Mouse (Mus musculus): ENCODE data around the gene Ghdc. TPM values are rescaled to one million over a fixed set of nuclear protein-coding genes. Genes with fewer than 3 reads are reported as not detected.

Gene Ghdc
- total and polyA plus RNA-seq, 2 experiments from 2014 or later: 7.0 to 13.0 TPM

GRCm38 (mm10) chr11:100718866-100719265 lies 51.9 kb downstream of the Ghdc start:
- Histone ChIP-seq H3K9me3 (replicated peaks; ENCODE audit: control insufficient read depth, low read length) (no peaks in the 10 kb centered on the region), H3K4me3 (ENCODE audit: low read depth, low read length) (no peak overlapping the region), H3K36me3 (replicated peaks; ENCODE audit: control insufficient read depth, insufficient read depth, low read length) (peaks cover 45% of the 10 kb centered on the region), H3K4me1 (ENCODE audit: control insufficient read depth, insufficient read depth) (peaks cover 45% of the 10 kb centered on the region), H3K27ac (ENCODE audit: low read depth) (no peak overlapping the region), H3K4me2 (ENCODE audit: low read depth, low read length) (no peak overlapping the region), H3K27me3 (ENCODE audit: control insufficient read depth, insufficient read depth, low read length) (no peaks in the 10 kb centered on the region), H3K9ac (replicated peaks; ENCODE audit: low read depth, low read length) (0 out of 2 replicates have a peak overlapping the region, but pooled peaks have one; percentile 20)
- ATAC-seq (ENCODE audit: insufficient read depth, low read depth) (no peak), DNase-seq (ENCODE audit: low spot score) (no peak)
- 63% methylated on average over 4 of the region's 4 CpGs for WGBS
- TF ChIP-seq EP300 (IDR thresholded peaks at IDR 0.05; ENCODE audit: low read depth) (no peak), CTCF (IDR thresholded peaks at IDR 0.05; ENCODE audit: low read depth) (no peak)

- no peak overlapping the region for H3K4me3 ChIP-seq (ENCODE audit: low read depth, low read length)
- ATAC-seq (ENCODE audit: insufficient read depth, low read depth) (no peak), DNase-seq (ENCODE audit: low spot score) (no peak)
- peaks cover 49% of the 10 kb centered on the region for H3K4me1 ChIP-seq (ENCODE audit: control insufficient read depth, insufficient read depth)
- H3K9me3 ChIP-seq (replicated peaks; ENCODE audit: control insufficient read depth, low read length): no peaks in the 10 kb centered on the region
- 89% methylated on average over 7 of the region's 7 CpGs for WGBS
- TF ChIP-seq EP300 (IDR thresholded peaks at IDR 0.05; ENCODE audit: low read depth) (no peak), CTCF (IDR thresholded peaks at IDR 0.05; ENCODE audit: low read depth) (no peak)
- H3K4me2 ChIP-seq (ENCODE audit: low read depth, low read length): no peak overlapping the region
- no peak overlapping the region for H3K9ac ChIP-seq (replicated peaks; ENCODE audit: low read depth, low read length)
- peaks cover 45% of the 10 kb centered on the region for H3K36me3 ChIP-seq (replicated peaks; ENCODE audit: control insufficient read depth, insufficient read depth, low read length)
- no peaks in the 10 kb centered on the region for H3K27me3 ChIP-seq (ENCODE audit: control insufficient read depth, insufficient read depth, low read length)
- H3K27ac ChIP-seq (ENCODE audit: low read depth): no peak overlapping the region
These were observed 52.3 kb downstream of the Ghdc start for GRCm38 (mm10) chr11:100718462-100718861.

GRCm38 (mm10) chr11:100716649-100717048 lies 54.1 kb downstream of the Ghdc start:
- DNase-seq (ENCODE audit: low spot score): no peak
- no peak overlapping the region for H3K9ac ChIP-seq (replicated peaks; ENCODE audit: low read depth, low read length)
- H3K27ac ChIP-seq (ENCODE audit: low read depth): no peak overlapping the region
- no peak for TF ChIP-seq CTCF (IDR thresholded peaks at IDR 0.05; ENCODE audit: low read depth)
- no peak for TF ChIP-seq EP300 (IDR thresholded peaks at IDR 0.05; ENCODE audit: low read depth)
- H3K27me3 ChIP-seq (ENCODE audit: control insufficient read depth, insufficient read depth, low read length): no peaks in the 10 kb centered on the region
- no peaks in the 10 kb centered on the region for H3K9me3 ChIP-seq (replicated peaks; ENCODE audit: control insufficient read depth, low read length)
- H3K4me3 ChIP-seq (ENCODE audit: low read depth, low read length): no peak overlapping the region
- no peak for ATAC-seq (ENCODE audit: insufficient read depth, low read depth)
- peaks cover 40% of the 10 kb centered on the region for H3K4me1 ChIP-seq (ENCODE audit: control insufficient read depth, insufficient read depth)
- no peak overlapping the region for H3K4me2 ChIP-seq (ENCODE audit: low read depth, low read length)
- peaks cover 45% of the 10 kb centered on the region for H3K36me3 ChIP-seq (replicated peaks; ENCODE audit: control insufficient read depth, insufficient read depth, low read length)
- WGBS: 85% methylated on average over 3 of the region's 3 CpGs

Other genes with a start within 250 kb of the Ghdc start
- 68.4 and 75.6 TPM in 2 replicates for gene Acly, start 243.0 kb downstream of the Ghdc start, total RNA-seq (2014; rRNA removed; ENCODE audit: low replicate concordance)
- gene Acly, start 243.0 kb downstream of the Ghdc start, polyA plus RNA-seq (2015; fragmentation: Nextera tagmentation; extraction: Ambion mirVana): 32.3 and 35.5 TPM in 2 replicates
- 0.23 and 0.39 TPM in 2 replicates for gene Ttc25, start 225.3 kb downstream of the Ghdc start, total RNA-seq (2014; rRNA removed; ENCODE audit: low replicate concordance)
- 0.37 TPM in 2 replicates for gene Ttc25, start 225.3 kb downstream of the Ghdc start, polyA plus RNA-seq (2015; fragmentation: Nextera tagmentation; extraction: Ambion mirVana)
- 10.8 and 28.3 TPM in 2 replicates for gene Cnp, start 196.1 kb downstream of the Ghdc start, total RNA-seq (2014; rRNA removed; ENCODE audit: low replicate concordance)
- 11.5 and 12.4 TPM in 2 replicates for gene Cnp, start 196.1 kb downstream of the Ghdc start, polyA plus RNA-seq (2015; fragmentation: Nextera tagmentation; extraction: Ambion mirVana)
- 113 and 134 TPM in 2 replicates for gene Nkiras2, start 151.7 kb downstream of the Ghdc start, total RNA-seq (2014; rRNA removed; ENCODE audit: low replicate concordance)
- 77.4 and 79.7 TPM in 2 replicates for gene Nkiras2, start 151.7 kb downstream of the Ghdc start, polyA plus RNA-seq (2015; fragmentation: Nextera tagmentation; extraction: Ambion mirVana)
- 82.2 and 98.5 TPM in 2 replicates for gene Dnajc7, start 150.8 kb downstream of the Ghdc start, total RNA-seq (2014; rRNA removed; ENCODE audit: low replicate concordance)
- gene Dnajc7, start 150.8 kb downstream of the Ghdc start, polyA plus RNA-seq (2015; fragmentation: Nextera tagmentation; extraction: Ambion mirVana): 163 and 173 TPM in 2 replicates
- not detected in 2 replicates for gene Zfp385c, start 78.5 kb downstream of the Ghdc start, total RNA-seq (2014; rRNA removed; ENCODE audit: low replicate concordance)
- gene Zfp385c, start 78.5 kb downstream of the Ghdc start, polyA plus RNA-seq (2015; fragmentation: Nextera tagmentation; extraction: Ambion mirVana): 0.25 and 0.40 TPM in 2 replicates
- 3.6 and 9.1 TPM in 2 replicates for gene Dhx58, start 66.7 kb downstream of the Ghdc start, total RNA-seq (2014; rRNA removed; ENCODE audit: low replicate concordance)
- gene Dhx58, start 66.7 kb downstream of the Ghdc start, polyA plus RNA-seq (2015; fragmentation: Nextera tagmentation; extraction: Ambion mirVana): 1.3 and 1.4 TPM in 2 replicates
- 15.2 and 17.6 TPM in 2 replicates for gene Kat2a, start 58.5 kb downstream of the Ghdc start, total RNA-seq (2014; rRNA removed; ENCODE audit: low replicate concordance)
- 15.8 and 16.1 TPM in 2 replicates for gene Kat2a, start 58.5 kb downstream of the Ghdc start, polyA plus RNA-seq (2015; fragmentation: Nextera tagmentation; extraction: Ambion mirVana)
- gene Hspb9, start 57.1 kb downstream of the Ghdc start, total RNA-seq (2014; rRNA removed; ENCODE audit: low replicate concordance): not detected in 2 replicates
- 0.22 TPM in 1 of 2 replicates, not detected in the other for gene Hspb9, start 57.1 kb downstream of the Ghdc start, polyA plus RNA-seq (2015; fragmentation: Nextera tagmentation; extraction: Ambion mirVana)
- gene Rab5c, start 32.7 kb downstream of the Ghdc start, total RNA-seq (2014; rRNA removed; ENCODE audit: low replicate concordance): 99.1 and 117 TPM in 2 replicates
- 11.0 and 12.0 TPM in 2 replicates for gene Rab5c, start 32.7 kb downstream of the Ghdc start, polyA plus RNA-seq (2015; fragmentation: Nextera tagmentation; extraction: Ambion mirVana)
- gene Kcnh4, start 11.0 kb downstream of the Ghdc start, total RNA-seq (2014; rRNA removed; ENCODE audit: low replicate concordance): not detected in 2 replicates
- gene Kcnh4, start 11.0 kb downstream of the Ghdc start, polyA plus RNA-seq (2015; fragmentation: Nextera tagmentation; extraction: Ambion mirVana): not detected in 2 replicates
- not detected in 2 replicates for gene Hcrt, start 8.0 kb downstream of the Ghdc start, total RNA-seq (2014; rRNA removed; ENCODE audit: low replicate concordance)
- gene Hcrt, start 8.0 kb downstream of the Ghdc start, polyA plus RNA-seq (2015; fragmentation: Nextera tagmentation; extraction: Ambion mirVana): not detected in 2 replicates
- gene Stat5b, start 79.8 kb upstream of the Ghdc start, total RNA-seq (2014; rRNA removed; ENCODE audit: low replicate concordance): 29.2 and 48.2 TPM in 2 replicates
- gene Stat5b, start 79.8 kb upstream of the Ghdc start, polyA plus RNA-seq (2015; fragmentation: Nextera tagmentation; extraction: Ambion mirVana): 22.5 and 23.3 TPM in 2 replicates
- gene Stat5a, start 88.4 kb upstream of the Ghdc start, total RNA-seq (2014; rRNA removed; ENCODE audit: low replicate concordance): 12.6 and 21.3 TPM in 2 replicates
- gene Stat5a, start 88.4 kb upstream of the Ghdc start, polyA plus RNA-seq (2015; fragmentation: Nextera tagmentation; extraction: Ambion mirVana): 9.6 and 11.7 TPM in 2 replicates
- gene Stat3, start 168.6 kb upstream of the Ghdc start, total RNA-seq (2014; rRNA removed; ENCODE audit: low replicate concordance): 105 and 128 TPM in 2 replicates
- 53.5 and 65.7 TPM in 2 replicates for gene Stat3, start 168.6 kb upstream of the Ghdc start, polyA plus RNA-seq (2015; fragmentation: Nextera tagmentation; extraction: Ambion mirVana)
- 274 and 305 TPM in 2 replicates for gene Cavin1, start 199.9 kb upstream of the Ghdc start, total RNA-seq (2014; rRNA removed; ENCODE audit: low replicate concordance)
- gene Cavin1, start 199.9 kb upstream of the Ghdc start, polyA plus RNA-seq (2015; fragmentation: Nextera tagmentation; extraction: Ambion mirVana): 401 and 442 TPM in 2 replicates
- gene Atp6v0a1, start 238.5 kb upstream of the Ghdc start, total RNA-seq (2014; rRNA removed; ENCODE audit: low replicate concordance): 57.0 and 57.1 TPM in 2 replicates
- 49.2 and 50.3 TPM in 2 replicates for gene Atp6v0a1, start 238.5 kb upstream of the Ghdc start, polyA plus RNA-seq (2015; fragmentation: Nextera tagmentation; extraction: Ambion mirVana)

Measured in heart, postnatal 0 days (tissue).